Mouse (Mus musculus): Measurements from ENCODE around the gene Slc22a16.
"Not testable (repeated sequence)": the region's sequence is repeated elsewhere in the genome, so short reads cannot be mapped to it uniquely, and the experiment has no call there.

Slc22a16 gene

GRCm38 (mm10) chr10:40570036-40570435 lies at the start of gene Slc22a16:
Gene Slc22a16, plus strand, starts transcription at chr10:40570336.
- DNase-seq (ENCODE audit: low spot score in 2 of 2): no peak

GRCm38 (mm10) chr10:40521579-40521978 lies 48.6 kb upstream of the Slc22a16 start:
- DNase-seq (ENCODE audit: low spot score in 2 of 2): no peak

- DNase-seq (ENCODE audit: low spot score in 2 of 2): no peak
Observed at GRCm38 (mm10) chr10:40523312-40523975, 46.7 kb upstream of the Slc22a16 start.

- no peak for DNase-seq (ENCODE audit: low spot score in 2 of 2)
Observed at GRCm38 (mm10) chr10:40524032-40524806, 45.9 kb upstream of the Slc22a16 start.

- DNase-seq (ENCODE audit: low spot score in 2 of 2): peak in 1 of 2 experiments; percentile 77
Observed at GRCm38 (mm10) chr10:40524991-40525390, 45.1 kb upstream of the Slc22a16 start.

- no peak for DNase-seq (ENCODE audit: low spot score in 2 of 2)
Observed at GRCm38 (mm10) chr10:40525616-40526155, 44.5 kb upstream of the Slc22a16 start.

- DNase-seq (ENCODE audit: low spot score in 2 of 2): no peak
Observed at GRCm38 (mm10) chr10:40526301-40526761, 43.8 kb upstream of the Slc22a16 start.

- DNase-seq (ENCODE audit: low spot score in 2 of 2): no peak
Observed at GRCm38 (mm10) chr10:40526986-40527385, 43.1 kb upstream of the Slc22a16 start.

- peak; percentile 52 to 62 for DNase-seq (ENCODE audit: low spot score in 2 of 2)
Observed at GRCm38 (mm10) chr10:40527573-40527972, 42.6 kb upstream of the Slc22a16 start.

- no peak for DNase-seq (ENCODE audit: low spot score in 2 of 2)
Observed at GRCm38 (mm10) chr10:40528668-40529067, 41.5 kb upstream of the Slc22a16 start.

- peak; percentile 49 to 72 for DNase-seq (ENCODE audit: low spot score in 2 of 2)
Observed at GRCm38 (mm10) chr10:40529617-40530016, 40.5 kb upstream of the Slc22a16 start.

GRCm38 (mm10) chr10:40530661-40531060 lies 39.5 kb upstream of the Slc22a16 start:
- no peak for DNase-seq (ENCODE audit: low spot score in 2 of 2)

- not testable (repeated sequence) for DNase-seq (ENCODE audit: low spot score in 2 of 2)
Observed at GRCm38 (mm10) chr10:40532586-40532985, 37.5 kb upstream of the Slc22a16 start.

GRCm38 (mm10) chr10:40541351-40541750 lies 28.8 kb upstream of the Slc22a16 start:
- DNase-seq (ENCODE audit: low spot score in 2 of 2): no peak

- DNase-seq (ENCODE audit: low spot score in 2 of 2): no peak
Observed at GRCm38 (mm10) chr10:40549317-40549716, 20.8 kb upstream of the Slc22a16 start.

GRCm38 (mm10) chr10:40551801-40552200 lies 18.3 kb upstream of the Slc22a16 start:
- DNase-seq (ENCODE audit: low spot score in 2 of 2): no peak

- DNase-seq (ENCODE audit: low spot score in 2 of 2): not testable (repeated sequence)
Observed at GRCm38 (mm10) chr10:40565695-40566094, 4.4 kb upstream of the Slc22a16 start.

GRCm38 (mm10) chr10:40575912-40576634 lies 5.9 kb downstream of the Slc22a16 start:
- DNase-seq (ENCODE audit: low spot score in 2 of 2): no peak

- DNase-seq (ENCODE audit: low spot score in 2 of 2): peak in 1 of 2 experiments; percentile 23
Observed at GRCm38 (mm10) chr10:40583584-40584255, 13.6 kb downstream of the Slc22a16 start.

- no peak for DNase-seq (ENCODE audit: low spot score in 2 of 2)
Observed at GRCm38 (mm10) chr10:40592186-40592585, 22.1 kb downstream of the Slc22a16 start.

- DNase-seq (ENCODE audit: low spot score in 2 of 2): no peak
Observed at GRCm38 (mm10) chr10:40597177-40597576, 27.0 kb downstream of the Slc22a16 start.
